Mouse (Mus musculus) granulocyte monocyte progenitor cell, adult 5-6 weeks (primary cell): Measurements from ENCODE around the gene Nr4a2. TPM values are rescaled to one million over a fixed set of nuclear protein-coding genes. Genes with fewer than 3 reads are reported as not detected.

ENCODE experiments used
- total RNA-seq, 2 experiments: library from RNA; stranded (forward) in 1 of 2; stranded (reverse) in 1 of 2; fragments of 200-712, 200-1000 nt in 1 of 2; fragments of >200 nt in 1 of 2; fragmentation: Nextera tagmentation in 1 of 2; gene quantifications; 2 replicates each; pipeline ENCODE4 v1.2.3; 2014 to 2017

Gene Nr4a2
- total RNA-seq, 2 experiments from 2014 or later = 1.3 to 4.9 TPM

Other genes with a start within 250 kb of the Nr4a2 start
- 16.1 and 19.2 TPM in 2 replicates for gene Gpd2, start 113.6 kb upstream of the Nr4a2 start, total RNA-seq (2014; fragmentation: Nextera tagmentation)
- gene Gpd2, start 113.6 kb upstream of the Nr4a2 start, total RNA-seq (2017) = 29.3 and 31.1 TPM in 2 replicates